Mouse (Mus musculus) hindbrain, embryonic 14.5 days (tissue): ENCODE measurements around the gene Ppp1r14a. TPM values are rescaled to one million over a fixed set of nuclear protein-coding genes. Genes with fewer than 3 reads are reported as not detected.

ENCODE experiments used
- ATAC-seq: fragments of 200-750 bp; cut with Nextera tagmentation; 2 replicates; pipeline ENCODE4 v1.8.0; 2017; ENCODE audit warnings: moderate number of reproducible peaks, mild to moderate bottlenecking, moderate TSS enrichment, moderate library complexity; ENCODE audit not compliant: low FRiP score
- DNase-seq: peaks from one replicate; pipeline ENCODE4 v3.0.0-alpha.2; 2015; ENCODE audit warnings: low spot score
- H3K27ac ChIP-seq: fragments of 300-500 bp; sonication (generic); 2 replicates; pipeline ENCODE4 v1.5.1; 2014; ENCODE audit warnings: mild to moderate bottlenecking, moderate library complexity
- H3K27me3 ChIP-seq: fragments of 300-500 bp; sonication (generic); 2 replicates; pipeline ENCODE4 v1.6.1; 2014; ENCODE audit warnings: mild to moderate bottlenecking, low read length, mixed read lengths; ENCODE audit not compliant: control insufficient read depth, insufficient read depth
- H3K36me3 ChIP-seq: fragments of 300-500 bp; sonication (generic); replicated peaks from 2 replicates; pipeline ENCODE4 v1.6.1; 2014; ENCODE audit not compliant: control insufficient read depth, insufficient read depth
- H3K4me1 ChIP-seq: fragments of 300-500 bp; sonication (generic); replicated peaks from 2 replicates; pipeline ENCODE4 v1.6.1; 2014; ENCODE audit warnings: antibody characterized with exemption, low read length, mixed read lengths; ENCODE audit not compliant: control insufficient read depth, insufficient read depth
- H3K4me2 ChIP-seq: fragments of 300-500 bp; sonication (generic); replicated peaks from 2 replicates; pipeline ENCODE4 v1.6.1; 2014; ENCODE audit warnings: mild to moderate bottlenecking, moderate library complexity
- H3K4me3 ChIP-seq: fragments of 300-500 bp; sonication (generic); replicated peaks from 2 replicates; pipeline ENCODE4 v1.5.1; 2014; ENCODE audit warnings: mild to moderate bottlenecking, low read length
- H3K9ac ChIP-seq: fragments of 300-500 bp; sonication (generic); 2 replicates; pipeline ENCODE4 v1.6.1; 2014
- H3K9me3 ChIP-seq: fragments of 300-500 bp; sonication (generic); 2 replicates; pipeline ENCODE4 v1.6.1; 2016; ENCODE audit warnings: low read length; ENCODE audit not compliant: control insufficient read depth
- WGBS: fragments of 180-500 bp; shearing (Covaris S2); extraction: QIAGEN DNeasy Blood & Tissue Kit; methylation state at CpG from one replicate; pipeline ENCODE4 v1.1.7; 2014; 5-methylcytosine and 5-hydroxymethylcytosine counted together
- polyA plus RNA-seq: library from polyadenylated mRNA; unstranded; fragments of >200 nt; fragmentation: Nextera tagmentation; extraction: Ambion mirVana; gene quantifications from 2 replicates; pipeline ENCODE4 v1.2.1, GENCODE M21; 2014

Gene Ppp1r14a
- polyA plus RNA-seq, 1 experiment from 2014 or later: 2.2 TPM

DNA sequence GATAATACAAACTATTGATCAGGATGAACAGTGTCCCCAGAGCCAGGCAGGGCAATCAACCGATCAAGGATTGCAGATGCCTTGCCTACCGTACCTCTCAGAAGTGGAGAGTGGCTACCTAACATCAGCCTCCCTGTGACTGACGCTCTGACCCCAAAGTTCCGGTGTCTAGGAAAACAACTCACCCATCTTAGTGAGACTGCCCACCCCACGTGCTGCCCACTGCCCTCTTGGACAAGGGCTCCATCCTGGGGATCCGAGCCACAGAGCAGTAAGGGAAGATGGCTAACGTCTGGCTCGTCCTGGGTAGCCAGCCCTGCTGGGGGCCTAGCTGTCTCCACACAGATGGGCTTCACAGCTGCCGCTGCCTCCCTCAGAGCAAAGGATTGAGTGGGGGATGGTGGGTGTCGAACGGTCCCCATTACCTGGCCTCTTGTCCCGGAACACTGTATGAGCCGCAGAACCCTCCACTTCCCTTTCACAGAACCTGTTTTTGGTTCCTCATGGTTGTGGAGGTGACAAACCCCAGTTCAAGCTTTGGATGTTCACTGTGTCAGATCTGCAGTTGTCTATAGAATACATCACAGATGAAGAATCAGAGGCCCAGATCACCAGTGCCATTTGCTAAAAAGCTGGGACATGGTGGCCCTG, 5.1 kb downstream of the Ppp1r14a start:
- WGBS: 63% methylated on average over 13 of the region's 13 CpGs
- Histone ChIP-seq H3K4me3 (no peak overlapping the region), H3K27ac (no peak overlapping the region), H3K27me3 (no peaks in the 10 kb centered on the region), H3K4me2 (no peak overlapping the region), H3K9ac (no peak overlapping the region), H3K4me1 (peaks cover 11% of the 10 kb centered on the region; the same call in 1 of the 2 replicates), H3K36me3 (no peaks in the 10 kb centered on the region), H3K9me3 (no peaks in the 10 kb centered on the region)
- DNase-seq (no peak), ATAC-seq (no peak)

- Histone ChIP-seq H3K27me3 (no peaks in the 10 kb centered on the region), H3K27ac (no peak overlapping the region), H3K9ac (no peak overlapping the region), H3K9me3 (no peaks in the 10 kb centered on the region), H3K36me3 (no peaks in the 10 kb centered on the region), H3K4me2 (no peak overlapping the region), H3K4me1 (peaks cover 8% of the 10 kb centered on the region; the same call in 1 of the 2 replicates), H3K4me3 (no peak overlapping the region)
- DNase-seq (no peak), ATAC-seq (no peak)
- 83% methylated on average over 24 of the region's 24 CpGs for WGBS
Measured at GRCm38 (mm10) chr7:29295861-29296647, 6.9 kb downstream of the Ppp1r14a start.

- Histone ChIP-seq H3K4me2 (0 out of 2 replicates have a peak overlapping the region, but pooled peaks have one; percentile 10), H3K9me3 (no peaks in the 10 kb centered on the region), H3K27me3 (no peaks in the 10 kb centered on the region), H3K9ac (no peak overlapping the region), H3K27ac (no peak overlapping the region), H3K4me3 (no peak overlapping the region), H3K4me1 (0 out of 2 replicates have a peak, but pooled peaks cover 4% of the 10 kb centered on the region), H3K36me3 (no peaks in the 10 kb centered on the region)
- DNase-seq: peak; percentile 81
- 11% methylated on average over 10 of the region's 10 CpGs for WGBS
- no peak for ATAC-seq
Measured at GRCm38 (mm10) chr7:29296998-29297397, 7.9 kb downstream of the Ppp1r14a start.

- peak overlapping the region; percentile 45 for H3K4me2 ChIP-seq
- DNase-seq (peak; percentile 84), ATAC-seq (no peak)
- WGBS: under 1% methylated on average over 7 of the region's 7 CpGs
- H3K4me3 ChIP-seq: no peak overlapping the region
- no peaks in the 10 kb centered on the region for H3K27me3 ChIP-seq
- H3K36me3 ChIP-seq: no peaks in the 10 kb centered on the region
- H3K9me3 ChIP-seq: no peaks in the 10 kb centered on the region
- H3K9ac ChIP-seq: peak overlapping the region; percentile 34; the same call in 1 of the 2 replicates
- peaks cover 13% of the 10 kb centered on the region for H3K4me1 ChIP-seq
- peak overlapping the region; percentile 64 for H3K27ac ChIP-seq
Measured at GRCm38 (mm10) chr7:29301127-29301566, 12.0 kb downstream of the Ppp1r14a start.

GRCm38 (mm10) chr7:29302641-29303040, 13.5 kb downstream of the Ppp1r14a start:
- no peaks in the 10 kb centered on the region for H3K27me3 ChIP-seq
- H3K36me3 ChIP-seq: no peaks in the 10 kb centered on the region
- H3K4me2 ChIP-seq: no peak overlapping the region
- H3K9ac ChIP-seq: no peak overlapping the region
- H3K4me1 ChIP-seq: peaks cover 28% of the 10 kb centered on the region
- 61% methylated on average over 7 of the region's 7 CpGs for WGBS
- H3K4me3 ChIP-seq: no peak overlapping the region
- ATAC-seq (no peak), DNase-seq (no peak)
- H3K9me3 ChIP-seq: no peaks in the 10 kb centered on the region
- no peak overlapping the region for H3K27ac ChIP-seq

- Histone ChIP-seq H3K36me3 (no peaks in the 10 kb centered on the region), H3K9ac (peak within 1 kb of the TSS; percentile 82), H3K4me2 (peak within 1 kb of the TSS; percentile 92), H3K4me3 (peak within 1 kb of the TSS; percentile 65), H3K27ac (peak within 1 kb of the TSS; percentile 88), H3K4me1 (peaks cover 28% of the 10 kb centered on the region), H3K27me3 (no peaks in the 10 kb centered on the region), H3K9me3 (no peaks in the 10 kb centered on the region)
- ATAC-seq (peak; percentile 82), DNase-seq (peak; percentile 87)
- WGBS: under 1% methylated on average over 67 of the region's 67 CpGs
Measured at GRCm38 (mm10) chr7:29303738-29304462, 14.8 kb downstream of the Ppp1r14a start, which contains the start of gene Dpf1. TSS of gene Dpf1 (plus strand) at chr7:29303951.

DNA sequence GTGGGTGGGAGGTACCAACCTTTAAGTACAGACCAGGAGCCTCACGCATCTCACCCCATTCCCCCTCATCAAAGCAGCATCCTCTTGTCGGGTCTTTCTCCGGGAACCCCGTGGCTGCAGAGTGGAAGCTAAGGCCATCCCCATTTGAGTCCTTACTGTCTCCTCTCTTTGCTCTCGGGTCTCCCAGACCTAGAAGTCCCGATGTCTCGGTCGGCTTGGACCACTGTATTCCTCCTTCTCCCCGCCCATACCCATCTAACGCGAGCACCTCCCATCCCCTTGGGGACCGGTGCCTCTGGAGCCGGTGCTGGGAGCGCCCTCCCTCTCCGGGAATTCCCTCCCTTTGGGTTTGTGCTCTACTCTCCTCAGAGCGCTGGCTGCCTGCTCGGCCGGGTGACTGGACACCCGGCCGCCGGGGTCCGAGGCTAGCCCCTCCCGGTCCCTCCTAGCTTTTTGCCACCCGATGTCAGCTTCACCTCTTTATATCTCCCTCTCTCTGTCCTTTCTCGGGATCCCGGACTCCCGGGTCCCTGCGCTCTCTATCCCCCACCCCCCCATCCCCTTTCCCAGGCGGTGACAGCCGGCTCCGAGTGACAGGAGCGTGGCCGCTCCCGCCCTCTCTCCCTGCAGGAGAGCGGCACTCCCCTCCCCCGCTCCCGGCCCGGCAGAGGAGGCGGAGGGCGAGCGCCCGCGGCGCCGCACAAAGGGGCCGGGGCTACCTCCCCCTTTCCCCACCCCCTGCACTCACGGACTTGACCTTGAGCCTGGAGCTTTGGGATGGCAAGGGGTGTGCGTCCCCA, 15.6 kb downstream of the Ppp1r14a start:
- Histone ChIP-seq H3K4me1 (peaks cover 34% of the 10 kb centered on the region), H3K4me2 (peak overlapping the region; percentile 92), H3K9me3 (no peaks in the 10 kb centered on the region), H3K9ac (peak overlapping the region; percentile 82), H3K27me3 (no peaks in the 10 kb centered on the region), H3K27ac (peak overlapping the region; percentile 88), H3K36me3 (0 out of 2 replicates have a peak, but pooled peaks cover under 1% of the 10 kb centered on the region), H3K4me3 (peak overlapping the region; percentile 65)
- ATAC-seq (no peak; the same call in 1 of the 2 replicates), DNase-seq (peak; percentile 53)
- WGBS: under 1% methylated on average over 45 of the region's 48 CpGs

GRCm38 (mm10) chr7:29305263-29305988, 16.3 kb downstream of the Ppp1r14a start:
- Histone ChIP-seq H3K4me3 (peak overlapping the region; percentile 65), H3K27ac (peak overlapping the region; percentile 88), H3K4me2 (peak overlapping the region; percentile 92), H3K36me3 (0 out of 2 replicates have a peak, but pooled peaks cover 4% of the 10 kb centered on the region), H3K9ac (peak overlapping the region; percentile 82), H3K4me1 (peaks cover 42% of the 10 kb centered on the region), H3K9me3 (no peaks in the 10 kb centered on the region), H3K27me3 (no peaks in the 10 kb centered on the region)
- 8% methylated on average over 9 of the region's 9 CpGs for WGBS
- ATAC-seq (no peak), DNase-seq (peak; percentile 48)
